Mouse (Mus musculus) fat pad, adult 2 months (tissue): ENCODE data around the gene Tle1.

ENCODE experiments used
- DNase-seq: peaks from one replicate; pipeline ENCODE4 v3.0.0-alpha.2; 2011; ENCODE audit warnings: low read depth, low spot score; ENCODE audit errors: extremely low read depth

Gene Tle1

GRCm38 (mm10) chr4:72200559-72201409 lies at the start of gene Tle1:
TSS of gene Tle1 (minus strand) at chr4:72200919.
- peak; percentile 55 for DNase-seq

GRCm38 (mm10) chr4:72233584-72234219 lies 33.0 kb upstream of the Tle1 start:
- peak; percentile 28 for DNase-seq

DNA sequence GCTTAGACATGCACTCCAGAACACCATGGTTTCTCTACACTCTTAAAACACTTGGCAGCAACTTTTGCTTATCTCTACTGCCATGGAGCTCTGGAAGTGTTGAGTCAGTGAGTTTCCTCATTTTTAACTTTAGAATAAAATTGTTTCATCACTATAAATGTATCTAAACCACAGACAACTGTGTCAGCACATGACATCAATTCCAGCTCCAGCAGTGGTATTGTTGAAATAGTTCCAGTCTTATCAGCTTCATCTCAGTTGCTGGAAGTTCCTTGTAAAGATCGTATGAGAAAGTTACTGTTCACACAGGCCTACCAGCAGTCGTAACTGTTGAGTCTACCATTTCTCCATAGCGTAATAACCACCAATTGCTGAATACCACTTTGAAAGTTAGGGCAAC lies 31.5 kb upstream of the Tle1 start:
- DNase-seq: peak; percentile 18

GRCm38 (mm10) chr4:72230832-72231231 lies 30.1 kb upstream of the Tle1 start:
- DNase-seq: peak; percentile 26

DNA sequence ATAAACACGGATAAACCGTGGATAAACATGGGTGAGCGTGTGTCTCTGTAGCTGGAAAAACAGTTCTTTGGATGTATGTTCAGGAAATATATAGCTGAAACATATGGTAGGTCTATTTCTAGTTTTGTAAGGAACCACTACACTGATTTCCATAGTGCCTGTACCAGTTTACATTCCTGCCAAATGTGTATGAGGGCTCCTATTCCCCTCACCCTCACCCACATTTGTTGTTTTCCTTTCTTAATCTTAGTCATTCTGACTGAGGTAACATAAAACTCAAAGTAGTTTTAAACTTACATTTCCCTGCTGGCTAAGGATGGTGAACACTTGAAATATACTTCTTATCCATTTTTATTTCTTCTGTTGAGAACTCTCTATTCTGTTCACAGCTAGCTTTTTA lies 20.9 kb upstream of the Tle1 start:
- no peak for DNase-seq

DNA sequence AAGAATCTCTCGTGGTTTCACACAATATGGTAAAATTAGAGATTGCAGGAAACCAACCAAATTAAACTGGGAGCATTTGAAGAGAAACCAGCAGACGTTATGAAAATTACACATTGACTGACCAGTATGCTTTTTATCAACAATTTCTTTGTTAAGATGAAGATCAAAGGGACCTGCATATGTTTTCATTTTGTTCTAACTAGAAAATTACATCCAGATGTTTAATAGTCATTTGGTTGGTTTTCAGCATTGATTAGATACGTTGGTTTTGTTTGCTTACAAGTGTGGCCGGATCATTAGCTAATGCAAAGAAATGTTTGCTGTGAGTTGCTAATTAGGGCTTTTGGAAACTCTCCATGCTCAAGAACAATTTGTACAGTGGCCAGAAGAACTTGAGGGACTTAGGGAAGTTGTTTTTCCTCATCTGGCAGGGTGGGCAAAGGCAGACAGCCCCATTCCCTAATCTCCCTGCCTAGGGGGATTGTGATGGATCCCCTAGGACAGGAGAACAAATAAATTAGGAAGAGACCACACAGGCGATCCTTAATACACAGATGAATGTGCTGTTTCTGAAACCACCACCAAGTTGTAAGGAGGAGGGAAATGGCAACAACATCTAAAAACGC lies 3.8 kb upstream of the Tle1 start:
- no peak for DNase-seq

DNA sequence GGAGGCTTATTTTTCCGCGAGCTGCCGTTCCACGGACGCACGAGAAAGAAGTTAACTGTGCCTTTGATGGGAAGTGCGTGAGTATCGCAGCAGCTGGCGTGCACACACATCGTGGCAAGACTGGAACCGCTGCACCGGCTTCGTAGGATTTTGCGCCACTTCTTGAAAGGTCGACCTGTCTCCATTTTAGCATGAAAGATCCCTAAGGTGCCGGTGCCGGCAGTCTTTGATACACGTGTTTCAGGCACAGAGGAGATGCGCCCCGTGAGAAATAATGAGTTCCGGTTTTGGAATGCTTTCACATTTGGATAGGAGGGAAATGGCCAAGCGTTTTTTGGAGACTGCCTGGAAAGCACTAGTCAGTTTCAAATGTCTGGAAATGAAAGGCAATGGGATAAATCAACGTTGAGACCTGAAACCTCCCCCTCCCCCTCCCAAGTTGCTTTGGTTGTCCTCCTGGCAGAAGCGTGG lies 837 bp upstream of the Tle1 start:
- DNase-seq: no peak

GRCm38 (mm10) chr4:72199571-72200558 lies 854 bp downstream of the Tle1 start:
- no peak for DNase-seq

DNA sequence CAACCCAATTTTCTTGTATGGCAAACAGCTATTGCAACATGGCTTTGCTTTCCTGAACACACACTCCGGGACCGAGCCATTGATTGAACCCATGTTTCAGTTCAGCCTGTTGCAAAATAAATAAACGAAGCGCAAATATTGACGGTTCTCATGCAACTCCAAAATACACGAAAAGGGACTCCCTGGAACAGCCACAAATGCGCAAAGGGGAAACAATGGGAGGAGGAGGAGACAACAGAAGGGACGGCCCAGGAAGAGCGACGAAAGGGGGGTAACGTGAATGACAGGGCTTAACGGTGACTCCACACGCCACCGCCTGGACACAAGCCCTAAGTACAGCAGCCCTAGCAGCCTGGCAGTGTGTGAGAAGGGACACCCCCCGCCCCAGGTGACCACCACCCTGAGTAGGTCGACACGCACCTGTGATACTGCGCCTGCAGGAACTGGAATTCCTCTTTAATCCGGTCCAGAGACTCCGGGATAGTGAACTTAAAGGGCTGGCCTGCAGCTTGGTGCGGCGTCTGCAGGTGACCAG lies 1.8 kb downstream of the Tle1 start:
- DNase-seq: no peak

DNA sequence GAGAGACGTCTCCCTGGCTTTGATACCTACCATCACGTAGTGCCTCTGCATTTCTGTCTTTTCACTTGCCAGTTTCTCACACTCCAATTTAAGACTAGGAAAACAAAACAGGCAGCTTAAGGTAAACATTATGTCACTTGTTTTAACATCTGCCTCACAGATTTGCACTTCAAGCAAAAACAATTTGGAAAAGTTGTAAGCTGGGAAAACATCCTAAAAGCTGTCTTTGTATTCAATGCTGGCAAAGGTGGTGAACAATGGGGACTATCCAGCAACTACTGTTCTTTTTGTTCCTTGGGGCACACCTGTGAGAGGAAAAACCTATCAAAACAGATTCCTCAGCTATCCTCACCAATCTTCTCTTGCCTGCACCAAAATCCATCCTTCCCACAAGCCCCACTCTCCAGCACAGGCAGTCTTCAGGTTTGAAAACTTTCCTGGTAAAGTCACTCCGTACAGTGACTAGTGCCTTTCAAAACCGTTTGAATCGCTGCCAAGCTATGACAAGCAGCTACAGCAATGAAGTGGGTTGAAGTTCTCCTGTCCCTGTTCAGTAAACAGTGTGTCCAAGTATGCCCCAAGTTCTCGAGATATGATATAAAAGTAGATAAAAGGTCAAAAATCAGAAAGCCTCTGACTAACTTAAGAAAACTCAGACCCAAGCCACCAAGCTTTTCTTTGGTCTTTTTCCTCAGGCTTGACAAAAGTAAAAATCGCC lies 2.7 kb downstream of the Tle1 start:
- peak; percentile 54 for DNase-seq

DNA sequence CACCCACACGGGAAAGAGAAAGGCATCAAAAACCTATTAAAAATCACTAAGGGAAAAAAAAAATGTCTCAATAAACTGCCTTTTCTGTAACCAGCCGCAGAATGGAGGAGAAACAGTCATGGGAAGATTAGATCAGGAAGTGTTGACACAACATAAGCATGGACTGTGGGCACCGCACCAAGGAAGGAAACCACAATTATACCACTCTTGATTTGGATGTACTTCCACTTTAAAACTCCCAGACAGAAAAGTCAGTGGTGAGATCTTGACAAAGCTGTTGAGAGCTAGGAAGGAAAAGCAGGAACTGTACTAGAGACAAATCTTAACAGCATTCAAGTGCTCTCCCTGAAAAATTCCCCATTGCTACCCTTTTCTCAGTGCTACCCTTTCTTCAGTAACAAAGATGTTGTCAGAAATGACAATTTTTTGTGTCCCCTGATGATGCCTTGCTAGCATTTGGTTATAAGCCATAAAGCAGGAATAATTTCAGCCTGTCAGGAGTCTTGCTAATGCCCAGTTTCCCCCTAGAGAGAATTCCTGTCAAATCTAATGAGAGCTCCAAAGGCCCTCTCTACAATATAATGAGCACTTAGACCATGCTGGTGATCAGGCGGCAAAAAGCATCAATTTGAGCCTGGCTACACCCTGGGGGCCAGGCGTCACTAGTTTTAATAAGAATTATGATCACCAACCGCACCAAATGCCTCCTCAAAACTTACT lies 5.4 kb downstream of the Tle1 start:
- DNase-seq: no peak

- no peak for DNase-seq
Observed at GRCm38 (mm10) chr4:72193276-72193675, 7.4 kb downstream of the Tle1 start.

- DNase-seq: no peak
Observed at GRCm38 (mm10) chr4:72184476-72184875, 16.2 kb downstream of the Tle1 start.

- no peak for DNase-seq
Observed at GRCm38 (mm10) chr4:72182343-72182988, 18.3 kb downstream of the Tle1 start.

GRCm38 (mm10) chr4:72175943-72176342 lies 24.8 kb downstream of the Tle1 start:
- DNase-seq: no peak

DNA sequence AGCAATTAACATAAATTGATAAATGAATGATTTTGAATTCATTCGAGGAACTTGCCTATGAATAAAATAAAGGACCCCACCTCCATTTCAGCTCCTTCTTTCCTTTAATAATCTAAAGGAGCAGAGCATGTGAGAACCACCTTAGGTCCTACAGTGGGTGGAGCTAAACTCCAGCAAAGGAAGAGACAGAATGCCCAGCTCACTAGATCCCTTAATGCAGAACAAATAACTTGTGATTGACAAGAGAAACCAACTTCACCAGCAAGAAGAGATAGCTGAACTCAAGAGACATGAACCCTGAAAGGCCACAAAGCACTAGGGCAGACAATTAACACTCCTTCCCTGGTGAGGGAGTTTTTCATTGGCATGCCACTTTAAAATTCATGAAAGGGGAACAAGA lies 32.5 kb downstream of the Tle1 start:
- DNase-seq: no peak

GRCm38 (mm10) chr4:72167761-72168229 lies 32.9 kb downstream of the Tle1 start:
- DNase-seq: no peak

DNA sequence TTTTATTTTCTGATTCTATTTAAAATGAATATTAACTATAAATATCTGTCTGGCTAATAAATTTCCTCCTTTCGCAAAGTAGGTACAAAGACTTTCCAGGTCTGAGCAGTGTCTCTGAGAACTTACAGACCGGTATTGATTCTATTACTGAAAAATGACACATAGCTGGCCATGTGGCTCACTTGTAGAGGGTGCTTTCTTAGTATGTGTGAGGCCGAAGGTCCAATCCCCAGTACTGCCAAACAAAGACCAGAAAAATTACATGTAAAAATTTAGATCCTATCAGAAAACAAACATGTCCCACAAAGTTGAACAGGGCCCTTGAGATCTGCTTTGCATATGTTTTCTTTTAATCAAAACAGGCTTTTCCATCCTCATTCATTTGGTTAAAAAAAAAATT lies 33.5 kb downstream of the Tle1 start:
- DNase-seq: no peak

GRCm38 (mm10) chr4:72166561-72166960 lies 34.2 kb downstream of the Tle1 start:
- no peak for DNase-seq
